Mouse (Mus musculus): Measurements from ENCODE around the gene Gale. TPM values are rescaled to one million over a fixed set of nuclear protein-coding genes. Genes with fewer than 3 reads are reported as not detected.

Gene Gale
- polyA plus RNA-seq, 1 experiment = 13.4 TPM

DNA sequence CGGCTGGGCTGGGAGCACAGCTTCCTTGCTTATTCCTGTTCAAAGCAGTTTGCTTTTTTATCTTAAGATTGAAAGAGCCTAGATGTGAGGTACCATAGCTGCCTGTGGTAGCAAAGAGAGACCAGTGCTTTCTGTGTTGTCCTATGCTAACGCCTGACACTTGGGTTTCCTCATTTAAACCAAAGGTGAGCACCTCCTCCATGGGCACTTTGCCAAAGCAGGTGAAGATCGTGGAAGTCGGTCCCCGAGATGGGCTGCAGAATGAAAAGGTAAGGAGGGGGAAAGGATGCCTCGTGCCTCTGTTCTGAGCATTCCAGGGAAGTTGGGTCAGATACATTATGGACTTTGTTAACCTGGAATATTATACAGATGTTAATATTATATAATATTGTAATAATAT, 13.2 kb upstream of the Gale start:
- no peaks in the 10 kb centered on the region for H3K27me3 ChIP-seq (replicated peaks; ENCODE audit: control insufficient read depth, insufficient read depth, low read length)
- DNase-seq = no peak
- H3K36me3 ChIP-seq (ENCODE audit: control insufficient read depth, insufficient read depth, low read length) = no peaks in the 10 kb centered on the region
- H3K27ac ChIP-seq (ENCODE audit: insufficient read depth, low read depth, low read length) = no peak overlapping the region
- no peak for TF ChIP-seq CTCF (conservative IDR thresholded peaks at IDR 0.05; ENCODE audit: insufficient read depth, insufficient read length, low read depth, low read length)
- TF ChIP-seq POLR2A (IDR thresholded peaks at IDR 0.05; ENCODE audit: low read depth, low read length) = no peak
- H3K4me3 ChIP-seq (ENCODE audit: insufficient read depth, low read depth, low read length) = no peak overlapping the region
- 46% methylated on average over 6 of the region's 6 CpGs for WGBS
- H3K4me1 ChIP-seq (ENCODE audit: control insufficient read depth, insufficient read depth, low read length) = peaks cover 21% of the 10 kb centered on the region

DNA sequence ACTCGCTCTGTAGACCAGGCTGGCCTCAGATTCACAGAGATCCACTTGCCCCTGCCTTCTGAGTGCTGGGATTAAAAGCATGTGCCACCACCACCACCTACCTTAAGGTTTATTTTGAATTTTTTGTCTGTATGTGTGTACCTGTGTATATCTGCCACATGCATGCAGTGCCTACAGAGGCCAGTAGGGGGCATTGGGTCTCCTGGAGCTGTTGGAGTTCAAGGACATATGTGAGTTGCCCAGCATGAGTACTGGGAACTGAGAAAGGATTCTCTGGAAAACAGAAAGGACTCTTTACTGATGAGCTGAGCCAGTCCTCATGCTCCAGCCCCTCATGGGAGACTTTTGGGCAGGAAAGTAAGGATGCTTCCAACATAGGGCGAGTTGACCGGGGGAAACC, 12.0 kb upstream of the Gale start:
- H3K4me3 ChIP-seq (ENCODE audit: insufficient read depth, low read depth, low read length) = no peak overlapping the region
- TF ChIP-seq POLR2A (IDR thresholded peaks at IDR 0.05; ENCODE audit: low read depth, low read length) = no peak
- TF ChIP-seq CTCF (conservative IDR thresholded peaks at IDR 0.05; ENCODE audit: insufficient read depth, insufficient read length, low read depth, low read length) = peak; percentile 26; the same call in 1 of the 2 replicates
- 94% methylated on average over 3 of the region's 3 CpGs for WGBS
- H3K27me3 ChIP-seq (replicated peaks; ENCODE audit: control insufficient read depth, insufficient read depth, low read length) = no peaks in the 10 kb centered on the region
- no peaks in the 10 kb centered on the region for H3K36me3 ChIP-seq (ENCODE audit: control insufficient read depth, insufficient read depth, low read length)
- no peak overlapping the region for H3K27ac ChIP-seq (ENCODE audit: insufficient read depth, low read depth, low read length)
- peaks cover 16% of the 10 kb centered on the region for H3K4me1 ChIP-seq (ENCODE audit: control insufficient read depth, insufficient read depth, low read length)
- no peak for DNase-seq

DNA sequence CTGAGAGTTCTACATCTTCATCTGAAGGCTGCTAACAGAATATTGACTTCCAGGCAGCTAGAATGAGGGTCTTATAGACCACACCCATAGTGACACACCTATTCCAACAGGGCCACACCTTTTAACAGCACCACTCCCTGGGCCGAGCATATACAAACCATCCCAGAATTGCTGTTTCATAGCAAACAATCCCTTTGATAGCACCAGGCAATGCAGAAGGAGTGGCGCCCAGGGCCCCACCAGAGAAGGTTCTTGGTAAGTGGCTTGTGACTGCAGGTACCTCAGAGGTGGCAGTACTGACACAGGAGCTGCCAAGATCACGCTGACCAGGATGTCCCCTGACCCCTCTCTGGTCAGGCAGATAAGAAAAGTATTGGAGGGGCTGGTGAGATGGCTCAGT, 10.3 kb upstream of the Gale start:
- Histone ChIP-seq H3K27ac (ENCODE audit: insufficient read depth, low read depth, low read length) (no peak overlapping the region), H3K4me1 (ENCODE audit: control insufficient read depth, insufficient read depth, low read length) (peaks cover 15% of the 10 kb centered on the region), H3K4me3 (ENCODE audit: insufficient read depth, low read depth, low read length) (no peak overlapping the region), H3K27me3 (replicated peaks; ENCODE audit: control insufficient read depth, insufficient read depth, low read length) (no peaks in the 10 kb centered on the region), H3K36me3 (ENCODE audit: control insufficient read depth, insufficient read depth, low read length) (no peaks in the 10 kb centered on the region)
- WGBS = 87% methylated on average over 3 of the region's 3 CpGs
- no peak for TF ChIP-seq POLR2A (IDR thresholded peaks at IDR 0.05; ENCODE audit: low read depth, low read length)
- no peak for TF ChIP-seq CTCF (conservative IDR thresholded peaks at IDR 0.05; ENCODE audit: insufficient read depth, insufficient read length, low read depth, low read length)
- DNase-seq = no peak

DNA sequence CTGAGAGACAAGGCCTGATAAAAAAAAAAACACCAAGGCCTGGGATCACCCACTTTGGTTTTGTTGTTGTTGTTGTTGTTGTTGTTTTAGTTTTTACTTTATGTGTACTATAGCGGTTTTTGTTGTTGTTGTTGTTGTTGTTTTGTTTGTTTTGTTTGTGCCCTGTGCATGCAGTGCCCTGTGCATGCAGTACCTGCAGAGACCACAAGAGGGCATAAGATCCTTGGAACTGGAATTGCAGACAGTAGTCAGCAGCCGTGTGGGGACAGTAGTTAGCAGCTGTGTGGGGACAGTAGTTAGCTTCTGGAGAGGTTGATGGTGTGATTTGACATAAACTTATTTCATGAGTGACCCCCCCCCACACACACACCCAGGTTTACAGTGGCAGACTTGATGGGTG, 9.3 kb upstream of the Gale start:
- 12% methylated on average over 2 of the region's 2 CpGs for WGBS
- DNase-seq = peak; percentile 76
- Histone ChIP-seq H3K27ac (ENCODE audit: insufficient read depth, low read depth, low read length) (no peak overlapping the region), H3K36me3 (ENCODE audit: control insufficient read depth, insufficient read depth, low read length) (no peaks in the 10 kb centered on the region), H3K4me1 (ENCODE audit: control insufficient read depth, insufficient read depth, low read length) (peaks cover 13% of the 10 kb centered on the region), H3K27me3 (replicated peaks; ENCODE audit: control insufficient read depth, insufficient read depth, low read length) (no peaks in the 10 kb centered on the region), H3K4me3 (ENCODE audit: insufficient read depth, low read depth, low read length) (no peak overlapping the region)
- TF ChIP-seq POLR2A (IDR thresholded peaks at IDR 0.05; ENCODE audit: low read depth, low read length) = no peak
- peak; percentile 97 for TF ChIP-seq CTCF (conservative IDR thresholded peaks at IDR 0.05; ENCODE audit: insufficient read depth, insufficient read length, low read depth, low read length)

DNA sequence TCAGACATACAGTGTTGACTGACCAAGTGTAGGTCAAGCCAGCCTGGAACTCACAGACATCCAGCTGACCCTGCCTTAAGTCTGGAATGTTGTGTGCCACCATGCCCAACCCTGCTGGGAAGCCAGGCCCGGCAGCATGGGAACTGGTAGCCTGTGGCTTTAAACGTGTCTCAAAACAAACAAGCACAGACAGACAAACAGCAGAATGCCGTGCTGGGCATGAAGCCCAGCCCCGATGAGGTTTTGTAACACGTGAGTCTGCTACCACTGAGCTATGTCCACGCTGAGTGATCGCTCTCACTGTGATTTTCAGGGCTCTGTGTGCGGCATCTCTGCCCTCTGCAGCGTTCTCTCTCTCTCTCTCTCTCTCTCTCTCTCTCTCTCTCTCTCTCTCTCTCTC, 7.6 kb upstream of the Gale start:
- 76% methylated on average over 9 of the region's 9 CpGs for WGBS
- DNase-seq = no peak
- Histone ChIP-seq H3K4me3 (ENCODE audit: insufficient read depth, low read depth, low read length) (no peak overlapping the region), H3K4me1 (ENCODE audit: control insufficient read depth, insufficient read depth, low read length) (peaks cover 9% of the 10 kb centered on the region; the same call in 1 of the 2 replicates), H3K27me3 (replicated peaks; ENCODE audit: control insufficient read depth, insufficient read depth, low read length) (no peaks in the 10 kb centered on the region), H3K27ac (ENCODE audit: insufficient read depth, low read depth, low read length) (no peak overlapping the region), H3K36me3 (ENCODE audit: control insufficient read depth, insufficient read depth, low read length) (no peaks in the 10 kb centered on the region)
- TF ChIP-seq CTCF (conservative IDR thresholded peaks at IDR 0.05; ENCODE audit: insufficient read depth, insufficient read length, low read depth, low read length) = no peak
- TF ChIP-seq POLR2A (IDR thresholded peaks at IDR 0.05; ENCODE audit: low read depth, low read length) = no peak

DNA sequence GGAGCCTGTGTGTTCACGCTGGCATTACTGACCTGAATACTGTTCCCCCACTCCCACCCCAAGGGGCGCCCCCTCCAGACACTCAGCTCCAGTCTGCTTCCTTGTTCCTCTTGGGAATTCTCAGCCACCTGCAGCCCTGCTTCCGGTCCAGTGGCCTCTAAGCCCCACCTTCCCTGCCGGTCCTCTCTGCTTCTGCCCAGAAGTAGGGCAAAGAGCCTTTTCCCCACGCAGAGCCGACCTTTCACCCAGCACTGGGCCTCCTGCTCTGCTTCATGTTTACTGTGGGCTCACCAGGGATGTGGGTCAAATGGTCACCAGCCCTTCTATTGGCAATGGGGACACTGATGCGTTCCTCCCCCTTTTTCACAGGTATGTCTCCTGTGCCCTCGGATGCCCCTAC, 5.2 kb upstream of the Gale start:
- Histone ChIP-seq H3K27me3 (replicated peaks; ENCODE audit: control insufficient read depth, insufficient read depth, low read length) (no peaks in the 10 kb centered on the region), H3K4me1 (ENCODE audit: control insufficient read depth, insufficient read depth, low read length) (peaks cover 12% of the 10 kb centered on the region; the same call in 1 of the 2 replicates), H3K27ac (ENCODE audit: insufficient read depth, low read depth, low read length) (peak overlapping the region; percentile 70), H3K36me3 (ENCODE audit: control insufficient read depth, insufficient read depth, low read length) (no peaks in the 10 kb centered on the region), H3K4me3 (ENCODE audit: insufficient read depth, low read depth, low read length) (no peak overlapping the region)
- TF ChIP-seq CTCF (conservative IDR thresholded peaks at IDR 0.05; ENCODE audit: insufficient read depth, insufficient read length, low read depth, low read length) (no peak), POLR2A (IDR thresholded peaks at IDR 0.05; ENCODE audit: low read depth, low read length) (no peak)
- peak; percentile 91 for DNase-seq
- WGBS = 38% methylated on average over 8 of the region's 8 CpGs

DNA sequence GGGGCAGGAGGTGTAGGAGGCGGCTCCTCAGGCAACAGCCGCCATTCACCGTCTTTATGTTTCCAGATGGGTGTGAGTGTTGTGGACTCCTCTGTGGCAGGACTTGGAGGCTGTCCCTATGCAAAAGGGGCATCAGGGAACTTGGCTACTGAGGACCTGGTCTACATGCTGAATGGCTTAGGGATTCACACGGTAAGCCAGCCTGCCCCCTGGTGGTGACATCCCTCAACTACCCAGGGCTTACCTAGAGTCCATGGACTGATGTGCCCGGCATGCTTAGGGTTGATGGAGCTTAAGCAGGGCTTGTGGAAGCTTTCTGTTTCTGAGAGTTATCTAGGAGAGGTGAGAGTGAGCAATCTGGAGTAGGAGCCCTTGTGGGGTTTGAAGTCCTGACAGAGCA, 2.8 kb upstream of the Gale start:
- TF ChIP-seq CTCF (conservative IDR thresholded peaks at IDR 0.05; ENCODE audit: insufficient read depth, insufficient read length, low read depth, low read length) (peak; percentile 99), POLR2A (IDR thresholded peaks at IDR 0.05; ENCODE audit: low read depth, low read length) (no peak)
- Histone ChIP-seq H3K27me3 (replicated peaks; ENCODE audit: control insufficient read depth, insufficient read depth, low read length) (no peaks in the 10 kb centered on the region), H3K4me3 (ENCODE audit: insufficient read depth, low read depth, low read length) (no peak overlapping the region), H3K4me1 (ENCODE audit: control insufficient read depth, insufficient read depth, low read length) (peaks cover 17% of the 10 kb centered on the region; the same call in 1 of the 2 replicates), H3K27ac (ENCODE audit: insufficient read depth, low read depth, low read length) (no peak overlapping the region), H3K36me3 (ENCODE audit: control insufficient read depth, insufficient read depth, low read length) (no peaks in the 10 kb centered on the region)
- DNase-seq = peak; percentile 88
- WGBS = 28% methylated on average over 5 of the region's 5 CpGs

All from kidney, adult 2 months (tissue).